Mouse (Mus musculus) thymus, adult 18-20 months (tissue): ENCODE data around the gene Rasal1.

Experiments used
- DNase-seq, 2 experiments: peaks; one replicate each; pipeline ENCODE4 v3.0.0; 2022; ENCODE audit warnings: mixed read lengths in 2 of 2

The Rasal1 gene

DNA sequence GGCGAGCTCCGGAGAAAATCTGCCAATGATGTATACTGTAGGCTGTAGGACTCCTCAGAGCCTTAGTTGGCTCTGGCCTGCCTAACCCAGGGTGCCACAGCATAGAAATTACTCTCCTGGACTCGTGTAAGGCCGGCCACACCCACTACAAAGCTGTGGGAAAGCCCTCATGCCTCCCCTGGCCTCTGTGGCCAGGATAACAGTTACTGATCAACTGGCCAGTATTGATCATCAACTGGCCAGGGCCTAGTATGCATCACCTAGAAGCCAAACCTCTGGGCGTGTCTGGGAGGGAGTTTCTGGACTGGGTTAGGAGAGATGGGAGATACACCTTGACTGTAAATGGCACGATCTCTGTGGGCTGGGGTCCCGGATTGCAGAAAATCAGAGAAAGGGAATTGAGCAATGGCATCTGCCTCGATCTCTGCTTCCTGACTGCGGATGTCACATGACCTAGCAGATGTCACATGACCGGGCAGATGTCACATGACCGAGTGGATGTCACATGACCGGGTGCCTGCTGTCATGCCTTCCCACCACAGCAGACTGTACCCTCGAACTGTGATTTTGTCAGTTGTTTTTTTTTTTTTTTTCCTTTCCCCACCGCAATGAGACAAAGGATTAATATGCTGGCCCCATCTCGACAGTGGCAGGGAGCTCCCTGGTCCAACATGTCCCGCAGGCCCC lies 47.6 kb downstream of the Rasal1 start:
- no peak for DNase-seq

DNA sequence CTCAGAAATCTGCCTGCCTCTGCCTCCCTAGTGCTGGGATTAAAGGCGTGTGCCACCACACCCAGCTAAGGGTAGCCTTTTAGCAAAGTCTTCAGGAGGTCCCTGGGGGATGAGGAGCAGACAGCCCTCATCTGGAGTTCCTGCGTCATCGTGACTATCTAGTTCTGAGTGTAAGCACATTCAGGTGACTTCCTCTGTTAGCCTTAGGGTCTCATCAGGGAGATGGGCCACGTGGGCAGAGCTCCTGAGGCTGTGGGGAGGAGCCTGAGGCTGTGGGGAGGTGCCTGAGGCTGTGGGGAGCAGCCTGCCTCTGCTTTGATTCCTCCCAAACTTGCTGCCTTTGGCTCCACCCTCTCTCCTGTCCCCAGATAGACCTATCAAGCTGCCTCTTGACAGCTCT lies 48.3 kb downstream of the Rasal1 start:
- DNase-seq, result no peak

DNA sequence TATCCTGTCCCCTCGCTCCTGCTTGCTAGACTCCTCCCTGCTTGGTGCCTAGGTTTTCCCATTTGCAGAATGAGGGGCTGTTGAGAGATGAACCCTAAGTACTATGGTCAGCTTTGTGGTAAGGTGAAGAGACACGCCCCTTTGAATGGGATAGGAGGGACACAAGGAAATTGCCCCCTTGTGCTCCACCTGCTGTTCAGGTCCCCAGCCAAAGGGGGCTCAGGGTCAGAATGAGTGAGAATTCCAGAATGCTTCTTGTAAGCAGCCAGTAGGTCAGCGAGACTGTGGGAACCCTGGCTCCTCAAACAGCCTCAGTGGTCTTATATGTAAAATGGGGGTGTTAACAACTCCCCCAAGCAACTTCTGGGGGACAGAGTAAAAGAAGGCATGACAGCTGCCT lies 49.6 kb downstream of the Rasal1 start:
- no peak for DNase-seq

DNA sequence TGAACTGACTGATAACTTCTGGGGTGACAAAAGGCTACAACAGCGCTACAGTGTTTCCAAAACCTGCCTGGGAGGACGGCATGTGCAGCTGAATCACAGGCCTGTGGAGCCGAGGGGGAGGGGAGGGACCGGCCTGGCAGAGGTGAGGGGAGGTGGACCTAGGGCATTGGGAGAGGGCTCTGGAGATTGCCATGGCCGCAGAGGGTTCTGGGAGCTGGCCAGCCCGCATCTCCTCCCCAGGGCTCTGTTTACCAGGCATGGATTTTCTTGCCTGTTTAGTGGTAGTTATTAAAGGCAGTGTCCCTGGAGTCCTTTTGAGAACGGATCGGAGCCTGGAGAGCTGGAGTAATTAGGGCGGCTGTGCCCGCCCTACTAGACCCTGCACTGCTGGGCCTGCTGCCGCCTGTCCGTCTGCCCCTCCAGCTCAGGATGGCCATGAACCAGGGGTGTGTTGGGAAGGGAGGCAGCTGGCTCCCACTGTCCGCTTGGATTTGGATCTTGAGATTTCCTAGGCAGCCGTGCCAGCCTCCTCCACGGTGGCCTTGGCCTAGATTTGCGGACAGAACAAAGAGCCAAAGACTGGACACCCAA lies 50.3 kb downstream of the Rasal1 start:
- no peak for DNase-seq

DNA sequence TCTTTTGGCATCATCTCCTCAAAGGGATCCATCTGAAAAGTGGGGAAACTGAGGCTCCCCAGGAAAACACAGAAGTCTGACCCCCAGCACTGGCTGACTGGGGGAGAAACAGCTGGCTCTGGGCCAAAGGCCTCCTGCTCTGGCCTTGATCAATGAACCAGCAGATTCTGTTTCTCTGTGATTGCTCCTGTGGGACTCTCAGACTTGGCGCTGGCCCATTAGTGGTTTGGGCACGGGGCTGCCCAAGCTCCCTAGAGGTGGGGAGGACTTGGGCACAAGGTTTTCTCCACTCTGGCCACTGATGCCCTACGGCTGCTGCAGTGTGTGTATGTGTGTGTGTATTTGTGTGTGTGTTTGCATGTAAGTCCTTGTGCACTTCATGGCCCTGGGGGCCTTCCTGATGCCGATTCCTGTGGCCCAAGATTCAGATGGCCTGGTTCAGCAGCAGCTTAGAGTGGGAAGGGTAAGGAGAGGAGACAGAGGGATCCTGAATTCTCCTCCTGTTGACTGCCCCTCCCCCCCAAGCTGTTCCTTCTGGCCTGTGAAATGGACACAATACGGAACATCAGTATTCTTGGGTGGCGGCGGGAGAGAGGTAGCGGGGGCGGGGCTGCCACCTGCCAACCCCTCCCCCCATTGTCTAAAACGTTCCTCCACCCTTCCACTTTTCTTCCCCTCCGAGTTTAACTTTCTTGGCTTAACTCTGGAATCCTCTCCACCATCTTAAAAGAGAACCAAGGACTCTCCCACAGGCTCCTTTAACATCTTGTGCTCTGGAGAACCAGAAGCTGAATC lies 52.6 kb downstream of the Rasal1 start:
- no peak for DNase-seq

DNA sequence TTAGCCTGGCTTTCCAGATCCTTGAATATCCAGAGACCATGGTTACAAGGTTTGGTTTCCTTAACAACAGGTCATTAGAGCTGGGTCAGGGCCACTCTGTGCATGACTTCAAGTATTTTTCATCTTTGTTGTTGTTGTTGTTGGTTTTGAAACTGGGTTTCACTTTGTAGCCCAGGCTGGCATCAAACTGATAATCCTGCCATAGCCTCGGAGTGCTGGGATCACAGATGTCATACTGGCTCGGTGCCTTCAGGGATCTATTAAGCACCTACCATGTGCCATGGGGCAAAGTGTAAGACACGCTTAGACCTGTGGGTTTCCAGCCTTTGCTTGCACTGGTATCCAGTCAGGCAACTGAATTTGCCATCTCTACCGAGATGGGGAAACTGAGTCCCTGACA lies 53.8 kb downstream of the Rasal1 start:
- DNase-seq, result no peak

DNA sequence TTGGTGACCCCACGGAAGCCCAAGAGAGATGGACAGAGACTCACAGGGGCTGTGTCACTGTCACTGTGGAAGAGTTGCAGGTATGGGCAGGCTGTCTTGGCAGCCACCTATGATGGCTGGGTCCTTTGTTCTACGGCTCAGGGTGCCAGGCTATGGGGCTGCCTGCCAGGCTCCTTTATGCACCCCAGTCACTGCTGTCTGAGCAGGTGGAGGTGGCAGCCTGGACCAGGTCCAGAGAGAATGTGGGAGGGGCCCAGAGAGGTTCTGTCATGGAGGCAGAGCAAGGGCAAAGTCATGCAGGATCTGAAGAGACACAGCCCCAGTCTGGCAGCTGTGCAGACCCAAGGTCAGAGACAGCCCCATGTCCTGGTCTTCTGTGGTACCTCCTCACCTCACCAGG lies 54.4 kb downstream of the Rasal1 start:
- no peak for DNase-seq

DNA sequence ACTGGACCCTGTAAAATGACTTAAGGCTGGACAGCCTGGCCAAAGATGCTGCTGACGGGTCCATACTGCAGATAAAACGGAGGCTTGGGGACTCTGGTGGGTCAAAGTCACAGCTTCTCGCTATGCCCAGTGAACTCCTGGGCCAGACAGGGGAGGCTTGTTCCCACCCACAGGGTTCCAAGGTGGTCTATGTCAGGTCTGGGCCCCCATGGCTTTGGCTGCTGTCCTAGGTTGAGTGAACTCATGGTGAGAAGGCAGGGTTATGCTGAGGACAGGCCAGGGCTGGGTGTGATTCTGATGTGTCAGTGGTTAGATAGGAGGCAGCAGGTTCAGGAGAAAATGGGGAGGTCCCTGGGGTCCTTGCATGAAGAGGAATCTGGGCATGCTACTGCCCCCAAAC lies 55.0 kb downstream of the Rasal1 start:
- DNase-seq, result no peak

DNA sequence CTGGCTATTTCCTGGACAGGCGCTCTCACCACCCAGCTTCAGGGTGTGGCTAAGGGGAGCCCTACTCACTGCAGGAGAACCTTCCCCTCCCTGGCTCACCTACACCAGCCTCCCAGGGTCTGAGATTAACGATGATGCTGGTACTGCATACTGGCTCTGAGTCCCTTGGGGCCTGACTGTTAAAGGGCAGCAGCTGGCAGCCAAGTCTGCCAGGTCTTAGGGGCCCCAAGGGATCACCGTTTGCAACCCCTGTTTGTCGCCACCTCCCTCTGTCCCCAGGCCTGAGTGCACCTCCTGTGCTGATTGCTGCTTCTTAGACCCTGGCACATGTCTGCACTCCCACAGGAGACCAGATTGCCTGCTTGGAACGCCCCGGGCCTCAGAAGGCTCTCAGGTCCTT lies 55.8 kb downstream of the Rasal1 start:
- DNase-seq, result no peak

DNA sequence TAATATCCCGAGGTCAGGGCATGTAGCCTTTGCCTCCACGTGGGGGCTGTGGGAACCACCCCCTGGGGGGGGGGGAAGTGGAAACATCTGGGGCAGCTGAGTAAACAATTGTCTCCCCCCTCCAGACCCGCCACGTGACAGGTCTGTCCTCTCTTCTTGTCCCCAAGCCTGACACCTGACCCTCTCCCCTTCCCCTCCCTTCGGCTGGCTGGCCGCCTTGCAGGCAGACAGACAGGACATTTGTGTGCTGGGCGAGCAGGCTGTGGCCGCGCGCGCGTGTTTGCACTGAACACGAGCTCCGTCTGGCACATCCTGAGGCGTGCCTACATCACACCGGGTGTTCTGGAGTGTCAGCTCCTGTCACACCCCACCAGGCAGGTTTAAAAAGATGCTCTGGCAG lies 57.9 kb downstream of the Rasal1 start:
- DNase-seq, result no peak

DNA sequence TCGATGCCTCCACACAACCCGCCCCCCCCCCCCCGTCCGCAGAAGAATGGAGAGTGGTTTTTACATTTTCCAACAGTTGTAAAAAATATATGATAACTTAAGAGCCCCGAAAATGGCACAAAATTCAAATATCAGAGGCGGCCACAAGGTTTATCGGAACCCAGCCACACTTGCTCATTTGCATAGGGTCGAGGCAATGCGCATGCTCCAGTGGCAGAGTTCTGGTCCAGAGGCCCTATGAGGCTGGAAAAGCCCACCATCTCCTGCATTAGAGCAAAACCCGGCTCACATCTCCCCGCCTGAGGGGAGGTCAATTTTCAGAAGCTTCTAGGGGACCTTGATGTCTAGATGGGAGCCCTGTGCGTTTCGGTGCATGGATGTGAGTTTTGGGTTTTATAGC lies 58.4 kb downstream of the Rasal1 start:
- DNase-seq, result no peak

DNA sequence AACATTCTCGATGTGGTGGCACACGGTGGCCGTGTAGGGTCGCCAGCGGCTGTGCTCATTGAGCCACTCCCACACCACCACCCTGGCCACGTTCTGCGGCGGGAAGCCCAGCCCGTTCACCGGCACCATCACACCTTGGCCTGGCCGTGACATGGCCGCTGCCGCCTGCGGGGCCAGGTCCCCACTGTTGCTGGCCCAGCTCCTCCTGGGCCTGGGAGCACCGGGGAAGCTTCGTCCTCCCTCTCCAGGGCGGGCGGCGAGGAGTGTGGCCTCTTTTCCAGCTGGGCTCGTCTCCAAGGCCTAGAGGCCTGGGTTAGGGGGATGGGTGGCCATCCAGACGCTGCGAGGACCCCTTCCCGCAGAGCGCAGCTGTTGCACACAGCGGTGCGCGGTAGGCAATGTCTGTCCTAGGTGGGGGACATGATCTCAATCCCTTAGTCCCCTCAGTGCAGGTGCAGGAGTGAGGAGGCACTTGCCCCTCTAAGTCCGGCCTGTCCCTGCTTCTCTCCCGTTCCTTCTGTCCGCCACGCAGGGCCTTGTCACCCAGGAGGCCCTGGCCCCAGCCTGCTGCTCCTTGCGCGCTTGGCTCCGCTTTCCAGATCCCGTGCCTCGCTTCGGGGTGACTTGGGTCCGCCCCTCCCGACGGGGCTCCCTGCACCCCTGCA lies 61.7 kb downstream of the Rasal1 start:
- no peak for DNase-seq

DNA sequence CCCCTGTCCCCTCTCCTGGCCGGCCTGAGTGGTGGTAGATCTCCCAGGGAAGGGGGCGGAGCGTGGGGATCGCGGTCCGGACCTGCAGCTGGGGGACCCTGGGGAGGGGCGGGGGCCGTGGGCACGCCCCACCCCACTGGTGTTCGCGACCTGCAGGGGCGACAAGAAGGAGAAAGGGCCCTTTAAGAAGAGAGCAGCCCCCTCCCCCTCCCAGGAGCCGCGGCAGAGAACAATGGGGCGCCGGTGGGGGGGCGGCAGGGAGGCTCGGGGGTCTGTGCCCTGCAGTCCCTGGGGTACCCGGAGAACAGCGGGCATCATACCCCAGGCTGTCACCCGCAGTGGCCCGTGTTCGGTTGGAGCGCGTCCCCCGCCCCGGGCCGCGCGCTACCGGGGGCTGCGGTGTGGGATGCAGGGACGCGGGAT lies 62.2 kb downstream of the Rasal1 start:
- DNase-seq, result peak in 1 of 2 experiments; percentile 30

DNA sequence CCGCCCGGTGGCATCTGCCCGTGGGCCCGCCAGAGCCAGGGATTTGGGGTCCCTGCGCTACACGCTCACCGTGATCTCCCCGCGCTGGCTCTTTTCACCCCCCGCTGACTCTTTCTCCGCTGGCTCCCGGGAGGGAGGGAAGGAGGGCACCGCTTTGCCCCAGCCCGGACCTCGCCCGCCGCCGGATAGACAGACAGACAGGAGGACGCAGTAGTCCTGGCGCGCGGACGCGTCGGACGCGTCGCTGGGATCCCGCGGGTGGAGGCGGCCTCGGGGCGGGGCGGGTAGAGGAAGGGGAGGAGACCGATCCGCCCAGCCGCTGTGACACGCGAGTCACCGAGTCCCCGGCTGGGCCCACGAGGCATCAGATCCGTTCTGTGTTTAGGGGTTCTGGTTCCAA lies 62.8 kb downstream of the Rasal1 start:
- DNase-seq, result peak; percentile 51 to 62

DNA sequence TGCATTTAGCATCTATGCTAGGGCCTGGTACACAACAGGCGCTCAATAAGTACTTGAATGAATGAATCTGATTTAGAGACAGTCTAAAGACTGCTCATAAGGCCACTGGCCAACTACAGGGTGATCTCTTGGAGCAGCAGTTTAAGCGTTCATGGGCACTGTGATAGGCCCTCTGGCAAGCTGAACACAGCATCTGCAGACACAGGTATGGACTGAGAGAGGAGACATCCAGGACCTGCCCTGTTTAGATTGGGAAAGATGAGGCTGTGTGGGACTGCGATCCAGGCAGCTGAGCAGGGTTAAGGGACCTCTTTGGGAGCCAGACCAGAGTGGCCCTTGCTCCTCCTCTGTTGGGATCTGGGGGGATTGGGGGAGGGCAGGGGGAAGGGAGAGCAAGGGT lies 63.2 kb downstream of the Rasal1 start, which contains the start of gene Dtx1:
TSS of gene Dtx1 (minus strand) at position 101 of the 400 bp plus-strand sequence.
- DNase-seq, result no peak

DNA sequence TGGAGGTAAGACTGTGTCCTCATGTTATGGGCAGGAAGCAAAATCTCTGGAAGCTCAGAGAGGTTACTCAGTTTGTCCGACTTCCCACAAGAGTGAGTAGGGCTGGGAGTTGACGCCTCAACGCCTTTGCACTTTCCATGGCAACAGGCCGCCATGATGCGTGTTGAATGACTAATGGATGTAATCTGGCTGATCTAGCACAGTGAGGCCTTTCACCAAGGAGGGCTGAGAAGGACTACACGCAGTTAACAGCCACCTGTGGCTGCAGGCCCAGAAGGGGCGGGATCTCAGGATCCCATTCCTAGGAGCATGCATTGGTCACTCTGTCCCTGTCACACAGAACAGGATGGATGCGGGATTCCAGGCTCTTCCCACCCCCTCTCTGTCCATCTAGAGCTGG lies 64.1 kb downstream of the Rasal1 start:
- no peak for DNase-seq

DNA sequence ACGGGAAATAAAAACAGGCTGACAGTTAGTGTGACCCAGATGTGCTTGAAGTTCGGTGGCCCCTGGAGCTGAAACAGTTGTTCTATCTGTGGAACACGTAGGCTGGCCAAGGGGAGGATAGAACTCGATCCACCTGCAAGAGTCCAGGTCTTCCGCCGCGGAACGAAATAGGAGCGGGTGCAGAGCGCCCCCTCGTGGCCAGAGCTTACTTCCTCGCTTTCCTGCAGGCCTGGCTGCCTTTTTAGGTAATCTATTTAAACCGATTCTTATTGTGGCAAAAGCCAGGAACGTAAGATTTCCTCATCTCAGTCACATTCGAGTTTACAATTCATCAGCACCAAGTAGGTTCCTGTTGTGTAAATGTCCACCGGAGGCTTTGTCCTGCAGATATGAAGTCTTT lies 65.7 kb downstream of the Rasal1 start:
- DNase-seq, result peak; percentile 56 to 65

DNA sequence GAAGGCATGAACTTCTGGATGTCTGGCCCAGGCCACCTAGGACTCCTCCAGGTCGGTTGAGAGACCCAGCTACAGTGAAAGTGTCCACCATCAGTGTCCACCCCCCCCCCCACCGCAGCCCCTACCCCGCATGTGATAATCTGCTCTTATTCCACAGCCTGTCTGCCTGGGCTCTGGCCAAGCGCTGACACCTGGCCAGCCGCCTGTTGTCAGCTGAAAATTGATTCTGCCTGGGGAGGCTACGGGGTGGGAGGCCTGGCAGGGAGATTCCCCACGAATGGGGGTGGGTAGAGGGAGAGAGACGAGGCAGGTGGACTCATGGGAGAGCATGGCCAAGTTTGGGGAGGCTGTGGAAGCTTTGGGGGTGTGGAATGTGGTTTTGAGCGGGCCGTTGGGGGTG lies 68.5 kb downstream of the Rasal1 start:
- no peak for DNase-seq

DNA sequence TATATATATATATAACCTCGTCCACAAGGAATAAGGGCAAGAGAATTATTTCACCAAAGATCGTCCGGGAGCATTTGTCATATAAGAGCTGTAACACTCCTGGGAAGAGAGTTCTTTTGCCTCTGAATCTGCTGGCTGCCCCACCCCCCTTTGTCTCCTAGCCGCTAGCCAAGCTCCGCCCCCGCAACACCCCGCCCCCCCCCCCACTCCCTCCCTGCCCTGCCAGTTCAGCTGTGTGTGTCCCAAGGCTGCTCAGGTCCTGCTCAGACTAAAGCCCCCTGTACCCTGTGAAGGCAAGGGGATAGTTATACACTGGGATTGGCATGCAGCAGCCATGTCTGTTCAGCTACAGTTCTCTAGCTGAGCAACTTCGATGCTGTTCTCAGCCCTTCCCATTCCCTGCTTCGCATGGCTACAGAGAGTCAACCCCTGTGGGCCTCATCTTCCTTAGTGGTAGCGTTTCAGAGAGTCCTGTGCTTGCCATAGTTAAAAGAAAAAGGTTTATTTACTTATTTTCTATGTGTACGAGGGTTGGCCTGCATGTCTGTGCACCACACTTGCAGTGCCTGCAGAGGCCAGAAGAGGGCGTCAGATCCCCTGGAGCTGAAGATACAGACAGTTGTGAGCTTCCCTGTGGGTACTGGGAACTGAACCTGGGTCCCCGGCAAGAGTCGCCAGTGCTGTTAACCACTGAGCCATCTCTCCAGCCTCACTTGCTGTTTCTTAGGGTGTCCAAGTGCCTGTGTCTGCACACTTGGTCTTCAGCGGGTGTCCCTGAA lies 70.2 kb downstream of the Rasal1 start:
- no peak for DNase-seq

DNA sequence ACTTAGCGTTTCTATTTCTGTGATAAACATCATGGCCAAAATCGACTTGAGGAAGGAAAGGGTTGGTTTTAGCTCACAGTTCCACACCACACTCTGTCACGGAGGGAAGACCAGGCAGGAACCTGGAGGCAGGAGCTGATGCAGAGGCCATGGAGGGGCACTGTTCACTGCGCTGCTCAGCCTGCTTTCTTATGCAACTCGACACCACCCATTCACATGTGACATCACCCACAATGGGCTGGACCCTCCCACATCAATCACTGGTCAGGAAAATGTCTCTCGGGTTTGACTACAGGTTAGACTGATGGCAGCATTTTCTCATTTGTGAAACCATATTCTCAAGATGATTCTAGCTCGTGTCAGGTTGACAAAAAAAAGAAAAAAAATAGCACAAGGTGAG lies 72.4 kb downstream of the Rasal1 start:
- DNase-seq, result no peak

DNA sequence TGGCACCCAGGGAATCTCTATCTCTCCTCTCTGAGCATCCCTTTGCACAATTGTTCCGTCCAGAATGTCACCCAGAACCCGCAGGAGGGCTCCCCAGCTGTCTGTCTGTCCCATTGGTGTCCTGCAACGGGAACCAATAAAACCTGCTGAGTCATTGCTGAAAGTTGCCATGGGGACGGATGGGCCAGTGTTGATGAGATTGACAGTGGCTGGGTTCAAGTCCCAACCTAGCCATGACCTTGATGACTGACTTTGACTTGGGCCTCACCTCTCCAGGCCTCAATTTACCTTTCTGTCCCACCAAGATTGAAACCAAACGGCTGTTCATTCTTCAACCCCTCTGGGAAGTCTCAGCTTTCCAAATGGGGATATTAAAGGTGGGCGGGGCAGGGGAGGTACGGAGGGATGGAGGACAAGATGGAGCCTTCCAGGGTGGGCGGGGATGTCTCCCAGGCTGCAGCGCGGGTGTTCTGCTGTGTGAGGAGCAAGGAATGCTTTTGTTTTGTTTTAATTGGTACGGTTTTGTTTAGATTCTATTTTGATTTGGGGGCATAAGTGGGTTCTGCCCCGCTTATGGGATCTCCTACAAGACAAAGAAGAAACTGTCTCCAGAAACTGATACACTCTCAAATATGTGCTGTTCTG lies 77.3 kb downstream of the Rasal1 start:
- no peak for DNase-seq
